Mouse (Mus musculus): ENCODE results near the gene Gm44503. TPM values are rescaled to one million over a fixed set of nuclear protein-coding genes. Genes with fewer than 3 reads are reported as not detected.

Gm44503 gene
- total RNA-seq (2015): not detected in 2 replicates
- total RNA-seq (2017): not detected in 2 replicates

- peak; percentile 95 for ATAC-seq (ENCODE audit: poor library complexity, severe bottlenecking)
Observed at GRCm38 (mm10) chr9:72958521-72959450, at the start of gene Gm44503, which contains the start of gene Dyx1c1. TSS of gene Gm44503 (plus strand) at chr9:72958852. TSS of gene Dyx1c1 (plus strand) at chr9:72958785.

GRCm38 (mm10) chr9:72911381-72911780 lies 47.3 kb upstream of the Gm44503 start:
- ATAC-seq (ENCODE audit: poor library complexity, severe bottlenecking): no peak

- no peak for ATAC-seq (ENCODE audit: poor library complexity, severe bottlenecking)
Observed at GRCm38 (mm10) chr9:72913551-72913950, 45.1 kb upstream of the Gm44503 start.

GRCm38 (mm10) chr9:72915728-72916127 lies 42.9 kb upstream of the Gm44503 start:
- no peak for ATAC-seq (ENCODE audit: poor library complexity, severe bottlenecking)

- no peak for ATAC-seq (ENCODE audit: poor library complexity, severe bottlenecking)
Observed at GRCm38 (mm10) chr9:72923068-72923467, 35.6 kb upstream of the Gm44503 start.

GRCm38 (mm10) chr9:72925021-72925934 lies 33.4 kb upstream of the Gm44503 start, which contains the start of gene Pygo1:
TSS of gene Pygo1 (plus strand) at chr9:72925645.
- ATAC-seq (ENCODE audit: poor library complexity, severe bottlenecking): no peak

- no peak for ATAC-seq (ENCODE audit: poor library complexity, severe bottlenecking)
Observed at GRCm38 (mm10) chr9:72925935-72926258, 32.8 kb upstream of the Gm44503 start.

- no peak for ATAC-seq (ENCODE audit: poor library complexity, severe bottlenecking)
Observed at GRCm38 (mm10) chr9:72931166-72931790, 27.4 kb upstream of the Gm44503 start.

- ATAC-seq (ENCODE audit: poor library complexity, severe bottlenecking): no peak
Observed at GRCm38 (mm10) chr9:72935309-72935708, 23.3 kb upstream of the Gm44503 start.

- ATAC-seq (ENCODE audit: poor library complexity, severe bottlenecking): no peak
Observed at GRCm38 (mm10) chr9:72936301-72936700, 22.4 kb upstream of the Gm44503 start.

- ATAC-seq (ENCODE audit: poor library complexity, severe bottlenecking): no peak
Observed at GRCm38 (mm10) chr9:72943424-72943823, 15.2 kb upstream of the Gm44503 start.

GRCm38 (mm10) chr9:72944286-72944685 lies 14.4 kb upstream of the Gm44503 start:
- no peak for ATAC-seq (ENCODE audit: poor library complexity, severe bottlenecking)

GRCm38 (mm10) chr9:72947010-72947409 lies 11.6 kb upstream of the Gm44503 start:
- ATAC-seq (ENCODE audit: poor library complexity, severe bottlenecking): no peak

GRCm38 (mm10) chr9:72949572-72949971 lies 9.1 kb upstream of the Gm44503 start:
- ATAC-seq (ENCODE audit: poor library complexity, severe bottlenecking): no peak

GRCm38 (mm10) chr9:72954746-72955145 lies 3.9 kb upstream of the Gm44503 start:
- no peak for ATAC-seq (ENCODE audit: poor library complexity, severe bottlenecking)

- ATAC-seq (ENCODE audit: poor library complexity, severe bottlenecking): peak; percentile 59
Observed at GRCm38 (mm10) chr9:72955546-72955945, 3.1 kb upstream of the Gm44503 start.

- ATAC-seq (ENCODE audit: poor library complexity, severe bottlenecking): no peak
Observed at GRCm38 (mm10) chr9:72961346-72961745, 2.7 kb downstream of the Gm44503 start.

GRCm38 (mm10) chr9:72961959-72962358 lies 3.3 kb downstream of the Gm44503 start:
- ATAC-seq (ENCODE audit: poor library complexity, severe bottlenecking): no peak

GRCm38 (mm10) chr9:72968349-72969061 lies 9.9 kb downstream of the Gm44503 start:
- ATAC-seq (ENCODE audit: poor library complexity, severe bottlenecking): peak; percentile 81

- peak; percentile 54 for ATAC-seq (ENCODE audit: poor library complexity, severe bottlenecking)
Observed at GRCm38 (mm10) chr9:72969874-72970273, 11.2 kb downstream of the Gm44503 start.
